Mouse (Mus musculus) MEL-GATA-1-ER (cell line): ENCODE data around the gene Gm49630.
"Not testable (repeated sequence)": the region's sequence is repeated elsewhere in the genome, so short reads cannot be mapped to it uniquely, and the experiment has no call there.

ENCODE experiments used
- DNase-seq: peaks from one replicate; pipeline ENCODE4 v3.0.0-alpha.2; 2012; ENCODE audit warnings: low read depth; ENCODE audit errors: extremely low read depth

The Gm49630 gene

DNA sequence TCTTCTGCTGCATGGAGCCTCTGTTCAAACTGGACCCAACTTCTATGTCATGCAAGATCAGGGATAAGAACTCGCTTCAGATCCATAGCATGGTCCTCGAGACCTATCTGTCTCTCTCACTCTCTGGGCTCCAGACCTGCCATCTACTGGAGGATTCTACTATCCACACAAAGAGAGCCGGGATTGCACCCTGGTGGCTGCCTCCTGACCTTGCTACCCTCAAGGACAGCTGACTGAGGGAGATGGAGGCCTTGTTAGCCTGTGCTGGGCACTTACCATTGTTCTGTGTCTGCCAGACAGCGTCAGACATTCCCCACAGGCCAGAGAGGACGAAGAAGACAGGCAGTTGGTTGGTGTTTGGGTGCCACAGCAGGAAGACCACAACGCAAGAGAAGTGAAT lies 2.4 kb downstream of the Gm49630 start:
- DNase-seq, result not testable (repeated sequence)

DNA sequence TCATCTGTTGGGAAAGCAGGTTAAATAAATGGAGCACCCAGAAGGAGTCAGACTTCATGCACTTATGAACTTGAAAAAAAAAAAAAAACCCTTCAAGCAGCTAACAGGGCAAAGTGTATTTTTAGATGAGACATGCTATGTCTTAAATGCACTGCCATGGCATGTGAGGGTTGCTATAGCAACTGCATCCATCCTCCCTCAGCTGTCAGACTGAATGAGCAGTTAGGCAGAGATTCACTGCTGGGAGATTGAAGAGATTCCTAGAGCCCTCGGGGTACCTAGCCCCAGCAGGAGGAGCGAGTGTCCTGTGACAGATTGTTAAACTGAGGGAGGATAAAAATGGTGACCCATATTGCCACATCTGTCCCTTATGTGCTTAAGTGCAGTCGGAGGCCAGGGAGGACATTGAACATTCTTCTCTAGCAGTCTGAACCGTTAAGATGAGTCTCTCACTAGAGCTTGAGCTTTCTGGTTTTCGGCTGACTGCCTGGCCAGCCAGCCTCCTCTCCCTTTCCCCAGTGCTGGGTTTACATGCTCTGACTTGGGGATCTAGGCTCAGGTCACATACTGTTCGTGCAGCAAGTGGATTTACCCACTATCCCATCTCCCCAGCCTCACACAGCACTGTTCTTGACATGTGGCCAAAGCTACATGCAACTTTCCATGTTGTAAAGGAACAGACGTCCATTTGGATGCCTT lies 5.0 kb downstream of the Gm49630 start:
- DNase-seq, result not testable (repeated sequence)

DNA sequence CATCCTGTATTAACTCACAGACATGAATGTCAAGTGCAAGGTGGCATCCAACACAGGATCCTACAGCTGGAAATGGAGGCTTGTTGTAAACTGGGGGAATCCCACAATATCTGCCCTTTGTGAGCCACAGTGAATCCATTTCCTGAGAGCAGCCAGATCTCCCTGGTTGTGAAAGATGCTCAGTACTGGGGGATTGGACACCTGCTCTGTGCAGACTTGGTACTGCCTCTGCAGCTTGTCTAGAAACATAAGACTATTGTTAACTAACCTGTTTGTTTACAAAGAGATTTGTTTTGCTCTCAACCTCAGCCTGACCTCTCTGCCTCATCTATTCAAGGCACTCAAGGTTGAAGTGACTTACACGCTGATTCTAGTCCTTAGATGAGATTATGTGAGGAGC lies 5.5 kb downstream of the Gm49630 start:
- not testable (repeated sequence) for DNase-seq

DNA sequence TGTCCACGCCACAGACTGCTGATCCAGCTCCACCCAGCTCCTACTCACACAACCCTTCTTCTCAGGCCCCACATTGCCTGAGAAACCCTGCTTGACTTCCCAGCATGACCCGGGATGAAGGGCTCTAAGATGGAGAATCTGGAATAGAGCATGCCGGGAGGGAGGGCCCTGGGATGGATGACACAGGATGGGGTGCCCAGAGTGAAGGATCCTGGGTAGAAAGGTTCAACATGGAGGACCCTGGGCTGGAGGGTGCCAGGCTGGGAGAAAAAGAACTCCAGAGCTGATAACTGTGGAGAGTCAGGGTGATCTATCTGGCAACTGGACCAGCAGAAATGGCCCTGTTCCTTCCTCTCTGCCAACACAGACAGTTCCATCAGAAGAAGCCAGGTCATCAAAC lies 6.2 kb downstream of the Gm49630 start:
- DNase-seq, result not testable (repeated sequence)

DNA sequence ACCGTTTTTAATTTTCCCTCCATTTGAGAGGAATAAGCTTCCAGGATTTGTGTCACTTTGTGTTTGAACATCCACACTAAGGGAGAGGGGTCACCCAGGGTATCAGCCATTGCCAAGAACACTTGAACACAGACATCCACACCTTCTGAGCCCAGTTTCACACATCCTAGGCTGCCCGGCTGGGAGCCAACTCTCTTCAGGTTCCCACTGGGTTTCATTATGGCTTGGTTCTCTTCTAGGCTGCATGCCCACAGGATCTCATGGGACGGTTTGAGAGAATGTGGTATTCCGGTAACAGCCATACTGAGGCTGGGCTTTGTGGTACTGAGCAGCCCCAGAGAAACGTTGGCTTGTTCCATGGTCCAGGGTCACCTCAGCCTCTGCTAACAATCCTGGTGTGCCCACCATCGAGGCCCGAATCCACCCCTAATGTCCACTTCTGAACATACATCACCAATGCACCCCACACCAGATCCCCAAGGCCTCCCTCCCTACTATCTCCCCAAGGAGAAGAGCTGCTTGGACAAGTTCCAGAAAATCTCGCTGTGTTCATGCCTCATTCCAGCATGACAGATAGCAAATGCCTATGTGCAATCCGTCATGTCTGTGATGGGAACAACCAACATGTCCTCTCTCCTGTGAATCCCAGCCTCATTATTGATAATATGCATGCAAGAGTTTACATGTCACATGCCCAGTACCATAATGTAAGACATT lies 10.9 kb downstream of the Gm49630 start:
- not testable (repeated sequence) for DNase-seq

DNA sequence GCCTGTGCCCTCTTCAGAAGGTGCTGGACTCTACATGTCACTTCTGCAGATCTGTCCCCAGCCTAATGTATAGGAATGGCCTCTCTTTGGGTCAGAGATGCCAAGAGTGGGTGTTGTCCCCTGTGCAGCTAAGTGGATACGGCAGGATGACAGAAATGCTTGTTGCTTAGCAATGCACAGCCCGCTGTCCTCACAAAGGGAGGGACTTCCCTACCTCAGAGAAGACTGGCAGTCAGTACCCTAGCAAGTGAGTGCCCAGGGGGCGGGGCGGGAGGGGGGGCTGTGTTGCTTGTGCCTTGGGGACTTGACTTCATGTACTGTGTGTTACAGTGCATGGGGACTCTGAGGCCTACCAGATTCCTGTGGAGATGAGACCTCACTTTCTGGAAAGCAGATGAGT lies 12.0 kb downstream of the Gm49630 start:
- DNase-seq, result not testable (repeated sequence)

DNA sequence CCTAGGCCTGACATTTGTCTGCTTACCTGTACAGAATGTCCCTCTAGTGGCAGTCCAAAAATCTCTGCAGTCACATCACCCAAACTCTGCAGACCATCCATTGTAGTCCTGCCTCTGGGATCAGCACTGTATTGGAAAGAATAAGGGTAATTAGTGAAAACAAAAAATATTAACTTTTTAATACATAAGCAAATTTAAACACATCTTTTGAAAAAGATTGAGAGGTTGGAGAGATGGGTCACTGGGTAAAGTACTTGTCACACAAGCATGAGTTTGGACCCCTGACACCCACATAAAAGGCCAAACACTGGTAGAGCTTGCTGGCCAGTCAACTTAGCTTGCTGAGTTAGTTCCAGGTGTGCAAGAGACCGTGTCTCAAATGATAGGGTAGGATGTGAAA lies 19.2 kb downstream of the Gm49630 start, which contains the start of gene Ttll2:
Ttll2 (minus strand) TSS at position 101 of the 400 bp plus-strand sequence.
- not testable (repeated sequence) for DNase-seq

DNA sequence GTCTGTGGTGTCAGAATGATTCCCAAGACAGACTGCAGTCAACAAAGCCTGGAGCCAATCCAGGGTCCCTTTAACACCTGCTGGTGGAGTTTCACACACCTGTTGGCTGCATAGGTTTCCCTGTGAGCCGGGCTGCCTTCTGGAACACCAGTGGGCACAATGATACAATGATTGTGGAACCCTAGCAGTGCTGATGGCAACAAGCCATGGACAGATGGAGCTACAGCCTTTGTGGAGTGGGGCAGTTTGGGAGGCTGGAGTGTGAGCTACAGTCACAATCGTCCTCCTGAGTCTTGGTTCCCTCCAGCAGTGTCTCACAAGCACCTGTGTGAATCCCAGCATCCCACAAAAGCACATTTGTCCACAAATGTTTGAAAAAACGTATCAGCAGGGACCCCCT lies 23.0 kb downstream of the Gm49630 start:
- not testable (repeated sequence) for DNase-seq

DNA sequence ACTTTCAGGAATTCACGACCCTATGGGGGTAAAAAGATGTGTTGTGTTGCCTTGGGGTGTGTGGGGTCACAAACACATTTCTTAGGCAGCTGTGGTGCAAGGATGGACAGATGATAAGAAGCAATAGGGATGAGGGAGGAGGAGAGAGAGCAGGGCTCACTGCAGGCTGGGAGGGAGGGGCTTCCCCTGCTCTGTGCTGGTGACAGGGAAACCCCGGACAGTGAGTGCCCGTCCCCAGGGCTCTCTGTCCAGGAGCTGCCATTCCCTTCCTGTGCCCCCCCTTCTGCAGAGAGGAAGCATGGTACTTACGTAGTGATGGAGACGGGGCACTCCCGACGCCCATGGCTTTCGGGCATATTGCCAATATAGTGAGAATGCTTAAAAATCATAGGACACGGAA lies 34.4 kb downstream of the Gm49630 start:
- DNase-seq, result not testable (repeated sequence)

DNA sequence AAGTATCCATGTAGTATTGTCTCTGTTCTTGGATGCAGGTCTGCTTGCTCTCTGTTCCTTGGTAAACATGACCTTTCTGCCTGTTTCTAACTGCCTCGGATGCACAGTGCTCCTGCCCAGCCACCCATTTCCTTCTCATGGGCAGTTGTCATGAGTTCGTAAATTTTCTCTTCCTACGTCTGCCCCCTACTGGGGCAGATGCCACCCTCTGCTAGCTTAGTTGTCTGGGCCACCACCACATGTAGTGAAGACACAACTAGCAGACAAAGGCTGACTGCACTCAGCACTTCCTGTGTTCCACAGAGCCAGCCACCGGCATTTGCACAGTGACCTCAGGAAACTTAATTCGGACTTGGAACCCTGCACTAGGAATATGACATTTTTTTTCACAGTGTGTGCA lies 39.0 kb downstream of the Gm49630 start:
- not testable (repeated sequence) for DNase-seq

DNA sequence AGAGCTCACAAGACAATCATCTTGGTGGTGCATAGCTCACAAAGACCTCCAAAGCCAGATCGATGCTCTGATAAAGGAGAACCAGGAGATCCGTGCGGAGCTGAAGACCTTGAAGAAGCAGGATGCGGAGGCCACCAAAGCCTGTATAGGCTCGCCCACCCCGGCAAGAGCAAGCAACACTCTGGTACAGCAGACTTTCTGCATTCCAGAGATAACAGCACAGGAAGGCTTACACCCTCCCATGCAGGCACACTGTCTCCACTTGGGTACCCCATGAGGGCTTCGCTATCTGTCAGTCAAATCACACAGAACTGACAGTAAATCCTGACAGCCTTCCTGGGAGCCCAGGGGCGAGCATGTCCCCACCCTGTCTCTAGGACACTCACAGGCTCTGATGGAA lies 45.4 kb downstream of the Gm49630 start:
- not testable (repeated sequence) for DNase-seq

DNA sequence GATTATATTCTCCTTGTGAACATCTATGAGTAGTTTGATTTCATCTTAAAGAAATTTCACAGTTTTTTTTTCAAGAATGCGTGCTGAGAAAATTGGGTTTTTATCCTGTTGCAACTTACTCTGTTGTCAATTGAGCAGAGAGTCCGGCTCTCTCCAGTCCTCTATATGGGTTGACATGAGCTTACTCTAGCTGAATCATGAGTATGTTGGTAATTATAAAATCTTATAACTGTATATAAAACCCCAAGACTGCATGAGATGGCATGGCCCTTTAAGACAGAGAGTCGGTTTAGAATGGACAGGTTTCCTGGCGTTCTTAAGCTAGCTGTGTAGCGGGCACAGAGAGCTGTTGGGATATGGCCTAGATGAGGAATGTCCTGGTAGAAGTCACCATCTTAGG lies 47.4 kb downstream of the Gm49630 start, which contains the start of gene Tcp10a:
Tcp10a (plus strand) TSS at position 301 of the 400 bp plus-strand sequence.
- DNase-seq, result not testable (repeated sequence)

DNA sequence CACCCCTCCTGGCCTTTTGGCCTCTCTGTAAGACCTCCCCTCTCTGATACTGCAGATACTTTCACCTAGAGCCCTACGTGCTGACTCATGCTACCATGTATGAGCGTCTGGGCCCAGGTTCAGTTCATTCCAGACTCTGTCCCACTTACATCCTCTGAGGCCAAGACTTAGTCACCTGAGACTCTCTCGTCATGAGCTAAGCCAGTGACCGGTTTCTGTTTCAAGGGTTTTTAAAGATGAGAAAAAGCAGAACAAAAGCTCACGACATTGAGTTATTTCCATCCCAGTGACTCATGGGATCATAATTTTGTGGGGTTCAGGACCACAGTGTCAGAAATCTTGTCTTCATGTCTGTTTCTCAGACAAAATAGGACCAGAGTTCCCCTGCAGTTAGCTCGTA lies 52.0 kb downstream of the Gm49630 start:
- not testable (repeated sequence) for DNase-seq

DNA sequence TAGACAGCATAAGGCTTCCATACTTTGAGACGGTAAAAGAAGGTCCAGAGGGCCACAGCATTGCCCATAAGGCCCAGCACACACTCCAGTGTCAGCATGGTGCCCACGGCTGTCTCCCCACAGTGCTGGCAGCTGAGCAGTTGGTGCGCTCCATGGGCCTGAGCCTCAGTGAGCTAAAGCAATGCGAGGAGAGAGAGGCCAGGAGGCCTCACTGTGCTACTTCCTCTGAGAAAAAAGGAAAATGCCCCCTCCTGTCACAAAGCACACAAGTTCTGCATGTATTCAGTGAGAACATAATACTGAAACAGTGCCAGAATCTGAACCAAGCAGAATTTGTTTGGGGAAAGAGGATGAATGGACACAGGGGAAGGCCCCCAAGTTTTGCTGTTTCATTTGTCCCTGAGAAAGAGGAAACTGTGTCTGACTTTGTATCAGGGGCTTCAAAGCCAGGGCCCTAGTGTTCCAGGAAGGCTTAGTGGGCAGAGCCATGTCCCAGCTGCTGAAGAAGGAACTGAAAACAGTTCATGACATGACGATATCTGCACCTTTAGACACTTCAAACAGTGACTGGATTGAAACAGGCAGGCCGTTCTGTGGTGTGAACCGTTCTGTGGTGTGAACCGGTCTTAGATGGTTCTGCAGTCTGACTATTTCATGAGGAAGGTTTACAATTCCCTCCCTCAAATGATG lies 55.9 kb downstream of the Gm49630 start:
- DNase-seq, result not testable (repeated sequence)

DNA sequence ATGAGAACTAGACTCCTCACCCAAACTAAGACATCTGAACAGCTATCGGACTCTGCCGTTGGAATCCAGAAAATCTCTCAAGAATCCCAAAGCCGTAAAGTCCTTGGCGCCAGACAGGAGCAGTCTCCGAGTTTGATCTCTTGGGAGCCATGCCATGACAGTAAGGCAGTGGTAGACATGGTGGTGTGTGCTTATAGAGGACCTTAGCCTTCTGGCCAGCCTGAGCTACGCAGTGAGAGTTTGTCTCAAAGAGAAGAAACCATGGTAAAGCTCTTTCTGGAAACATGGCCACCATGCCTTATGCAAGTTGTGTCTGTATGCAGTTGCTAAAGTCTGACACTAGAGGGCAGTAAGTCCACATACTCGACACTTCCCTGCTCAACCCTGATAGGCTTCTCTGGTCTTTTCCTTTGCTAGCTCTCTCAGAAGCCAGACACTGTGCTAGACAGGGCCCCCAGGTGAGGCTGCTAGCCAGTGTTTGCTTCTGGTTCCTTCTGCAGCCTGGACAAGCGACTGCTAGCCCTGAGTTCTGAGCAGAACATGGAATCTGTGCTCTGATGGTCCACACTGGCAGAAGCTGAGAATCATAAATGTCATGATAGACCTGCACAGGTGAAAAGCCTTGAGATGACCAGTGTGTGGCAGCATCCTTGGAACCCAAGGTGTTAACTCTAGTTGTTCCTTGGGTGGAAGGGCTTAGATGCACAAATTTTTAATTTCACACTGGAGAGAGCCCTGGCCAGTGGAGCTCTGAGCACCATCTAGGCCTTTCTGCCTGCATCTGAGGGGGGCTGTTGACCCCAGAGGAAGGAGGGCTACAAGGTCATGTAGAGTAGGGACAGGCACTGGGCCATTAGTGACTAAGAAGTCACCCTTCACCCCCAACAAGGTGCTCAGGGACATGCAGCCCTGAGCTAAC lies 65.2 kb downstream of the Gm49630 start:
- DNase-seq, result not testable (repeated sequence)
